Mouse (Mus musculus) limb, embryonic 11.5 days (tissue): Measurements from ENCODE around the gene Pappa2. TPM values are rescaled to one million over a fixed set of nuclear protein-coding genes. Genes with fewer than 3 reads are reported as not detected.

Experiments
- ATAC-seq: fragments of 200-750 bp; cut with Nextera tagmentation; 2 replicates; pipeline ENCODE4 v1.8.0; 2017; ENCODE audit warnings: low read depth; ENCODE audit not compliant: insufficient number of reproducible peaks, low FRiP score, low TSS enrichment
- DNase-seq: peaks from one replicate; pipeline ENCODE4 v3.0.0-alpha.2; 2015; ENCODE audit warnings: low spot score
- H3K27ac ChIP-seq: fragments of 300-500 bp; sonication (generic); replicated peaks from 2 replicates; pipeline ENCODE4 v1.5.1; 2014; ENCODE audit warnings: low read depth, mild to moderate bottlenecking, low read length
- H3K27me3 ChIP-seq: fragments of 300-500 bp; sonication (generic); 2 replicates; pipeline ENCODE4 v1.6.1; 2014; ENCODE audit warnings: mild to moderate bottlenecking, low read length, mixed read lengths; ENCODE audit not compliant: control insufficient read depth, insufficient read depth
- H3K36me3 ChIP-seq: fragments of 300-500 bp; sonication (generic); 2 replicates; pipeline ENCODE4 v1.6.1; 2014; ENCODE audit warnings: mild to moderate bottlenecking, low read length, moderate library complexity, mixed read lengths; ENCODE audit not compliant: control insufficient read depth, insufficient read depth
- H3K4me1 ChIP-seq: fragments of 300-500 bp; sonication (generic); 2 replicates; pipeline ENCODE4 v1.6.1; 2014; ENCODE audit warnings: low read length, mixed read lengths; ENCODE audit not compliant: control insufficient read depth, insufficient read depth
- H3K4me2 ChIP-seq: fragments of 300-500 bp; sonication (generic); 2 replicates; pipeline ENCODE4 v1.6.1; 2014; ENCODE audit warnings: low read depth, mild to moderate bottlenecking, moderate library complexity; ENCODE audit not compliant: severe bottlenecking
- H3K4me3 ChIP-seq: fragments of 300-500 bp; sonication (generic); 2 replicates; pipeline ENCODE4 v1.5.1; 2014; ENCODE audit warnings: low read depth, low read length
- H3K9ac ChIP-seq: fragments of 300-500 bp; sonication (generic); 2 replicates; pipeline ENCODE4 v1.6.1; 2014; ENCODE audit warnings: mild to moderate bottlenecking, low read length
- H3K9me3 ChIP-seq: fragments of 300-500 bp; sonication (generic); 2 replicates; pipeline ENCODE4 v1.6.1; 2016; ENCODE audit warnings: low read length; ENCODE audit not compliant: control insufficient read depth
- WGBS: fragments of 180-500 bp; shearing (Covaris S2); extraction: QIAGEN DNeasy Blood & Tissue Kit; methylation state at CpG from one replicate; pipeline ENCODE4 v1.1.7; 2014; 5-methylcytosine and 5-hydroxymethylcytosine counted together
- polyA plus RNA-seq: library from polyadenylated mRNA; unstranded; fragments of >200 nt; fragmentation: Nextera tagmentation; extraction: Ambion mirVana; gene quantifications from 2 replicates; pipeline ENCODE4 v1.2.1, GENCODE M21; 2014

Gene Pappa2
- polyA plus RNA-seq, 1 experiment from 2014 or later = 0.13 TPM

- 51% methylated on average over 5 of the region's 5 CpGs for WGBS
- Histone ChIP-seq H3K36me3 (no peaks in the 10 kb centered on the region), H3K9ac (no peak overlapping the region), H3K27me3 (no peaks in the 10 kb centered on the region), H3K4me1 (no peaks in the 10 kb centered on the region), H3K27ac (no peak overlapping the region), H3K4me3 (no peak overlapping the region), H3K9me3 (no peaks in the 10 kb centered on the region), H3K4me2 (no peak overlapping the region)
- DNase-seq (no peak), ATAC-seq (no peak)
Measured at GRCm38 (mm10) chr1:158739132-158739919, 241.0 kb downstream of the Pappa2 start.

- WGBS = 77% methylated on average over 4 of the region's 4 CpGs
- no peak overlapping the region for H3K9ac ChIP-seq
- no peak overlapping the region for H3K4me3 ChIP-seq
- DNase-seq = no peak
- H3K27me3 ChIP-seq = no peaks in the 10 kb centered on the region
- H3K9me3 ChIP-seq = no peaks in the 10 kb centered on the region
- no peak overlapping the region for H3K27ac ChIP-seq
- no peaks in the 10 kb centered on the region for H3K4me1 ChIP-seq
- H3K36me3 ChIP-seq = no peaks in the 10 kb centered on the region
- no peak overlapping the region for H3K4me2 ChIP-seq
- no peak for ATAC-seq
Measured at GRCm38 (mm10) chr1:158732868-158733496, 247.3 kb downstream of the Pappa2 start.

GRCm38 (mm10) chr1:158713301-158714095 lies 266.8 kb downstream of the Pappa2 start:
- Histone ChIP-seq H3K4me3 (no peak overlapping the region), H3K4me2 (no peak overlapping the region), H3K27me3 (no peaks in the 10 kb centered on the region), H3K4me1 (no peaks in the 10 kb centered on the region), H3K9ac (no peak overlapping the region), H3K36me3 (no peaks in the 10 kb centered on the region), H3K9me3 (no peaks in the 10 kb centered on the region), H3K27ac (no peak overlapping the region)
- 31% methylated on average over 5 of the region's 5 CpGs for WGBS
- ATAC-seq (no peak), DNase-seq (peak; percentile 61)

GRCm38 (mm10) chr1:158701336-158701735 lies 279.0 kb downstream of the Pappa2 start:
- H3K4me1 ChIP-seq = no peaks in the 10 kb centered on the region
- H3K27ac ChIP-seq = no peak overlapping the region
- no peaks in the 10 kb centered on the region for H3K9me3 ChIP-seq
- DNase-seq (no peak), ATAC-seq (no peak)
- no peak overlapping the region for H3K9ac ChIP-seq
- H3K36me3 ChIP-seq = no peaks in the 10 kb centered on the region
- H3K27me3 ChIP-seq = no peaks in the 10 kb centered on the region
- WGBS = 94% methylated on average over 1 of the region's 1 CpGs
- H3K4me3 ChIP-seq = no peak overlapping the region
- H3K4me2 ChIP-seq = no peak overlapping the region

- Histone ChIP-seq H3K27me3 (no peaks in the 10 kb centered on the region), H3K36me3 (no peaks in the 10 kb centered on the region), H3K4me1 (no peaks in the 10 kb centered on the region), H3K4me3 (no peak overlapping the region), H3K9ac (no peak overlapping the region), H3K9me3 (no peaks in the 10 kb centered on the region), H3K27ac (no peak overlapping the region), H3K4me2 (no peak overlapping the region)
- ATAC-seq (no peak), DNase-seq (no peak)
- 82% methylated on average over 2 of the region's 2 CpGs for WGBS
Measured at GRCm38 (mm10) chr1:158700147-158700546, 280.1 kb downstream of the Pappa2 start.

GRCm38 (mm10) chr1:158699276-158699675 lies 281.0 kb downstream of the Pappa2 start:
- no peaks in the 10 kb centered on the region for H3K36me3 ChIP-seq
- no peaks in the 10 kb centered on the region for H3K27me3 ChIP-seq
- DNase-seq = no peak
- H3K4me3 ChIP-seq = no peak overlapping the region
- H3K27ac ChIP-seq = no peak overlapping the region
- no peak for ATAC-seq
- no peak overlapping the region for H3K4me2 ChIP-seq
- H3K9me3 ChIP-seq = no peaks in the 10 kb centered on the region
- no peaks in the 10 kb centered on the region for H3K4me1 ChIP-seq
- 80% methylated on average over 2 of the region's 2 CpGs for WGBS
- no peak overlapping the region for H3K9ac ChIP-seq

GRCm38 (mm10) chr1:158697859-158698569 lies 282.3 kb downstream of the Pappa2 start:
- Histone ChIP-seq H3K4me2 (no peak overlapping the region), H3K36me3 (no peaks in the 10 kb centered on the region), H3K27me3 (no peaks in the 10 kb centered on the region), H3K9me3 (no peaks in the 10 kb centered on the region), H3K4me1 (no peaks in the 10 kb centered on the region), H3K27ac (no peak overlapping the region), H3K9ac (no peak overlapping the region), H3K4me3 (no peak overlapping the region)
- no peak for ATAC-seq
- WGBS = 92% methylated on average over 10 of the region's 10 CpGs
- DNase-seq = no peak

- ATAC-seq = no peak
- no peaks in the 10 kb centered on the region for H3K4me1 ChIP-seq
- H3K9me3 ChIP-seq = no peaks in the 10 kb centered on the region
- H3K9ac ChIP-seq = no peak overlapping the region
- no peak overlapping the region for H3K4me2 ChIP-seq
- 64% methylated on average over 3 of the region's 3 CpGs for WGBS
- no peak overlapping the region for H3K27ac ChIP-seq
- no peaks in the 10 kb centered on the region for H3K36me3 ChIP-seq
- H3K4me3 ChIP-seq = no peak overlapping the region
- no peak for DNase-seq
- H3K27me3 ChIP-seq = no peaks in the 10 kb centered on the region
Measured at GRCm38 (mm10) chr1:158697423-158697822, 282.9 kb downstream of the Pappa2 start.
